Mouse (Mus musculus) liver, embryonic 14.5 days (tissue): ENCODE measurements around the gene Tns3. TPM values are rescaled to one million over a fixed set of nuclear protein-coding genes. Genes with fewer than 3 reads are reported as not detected.

Source experiments
- ATAC-seq: fragments of 200-750 bp; cut with Nextera tagmentation; 2 replicates; pipeline ENCODE4 v1.8.0; 2017; ENCODE audit warnings: moderate number of reproducible peaks, mild to moderate bottlenecking, moderate library complexity; ENCODE audit not compliant: insufficient read depth
- DNase-seq, 3 experiments: peaks; one replicate each; pipeline ENCODE4 v3.0.0-alpha.2; 2012 to 2013; ENCODE audit warnings: low read depth in 3 of 3, low spot score in 3 of 3
- H3K27ac ChIP-seq: fragments of 300-500 bp; sonication (generic); 2 replicates; pipeline ENCODE4 v1.5.1; 2014; ENCODE audit warnings: moderate library complexity, mild to moderate bottlenecking, control low read depth, inconsistent platforms
- H3K27me3 ChIP-seq: fragments of 300-500 bp; sonication (generic); 2 replicates; pipeline ENCODE4 v1.6.1; 2014; ENCODE audit warnings: mild to moderate bottlenecking, low read length, moderate library complexity; ENCODE audit not compliant: control insufficient read depth, insufficient read depth
- H3K36me3 ChIP-seq: fragments of 300-500 bp; sonication (generic); replicated peaks from 2 replicates; pipeline ENCODE4 v1.6.1; 2014; ENCODE audit warnings: low read depth; ENCODE audit not compliant: control insufficient read depth, insufficient read depth
- H3K4me1 ChIP-seq, 2 experiments: fragments of 200-500 bp in 1 of 2; fragments of 300-500 bp in 1 of 2; sonication (generic) in 1 of 2; replicated peaks; 2 replicates each; pipeline ENCODE4 v1.6.1; 2012 to 2014; ENCODE audit warnings: antibody characterized with exemption in 1 of 2, inconsistent platforms in 1 of 2, low read length in 1 of 2; ENCODE audit not compliant: control insufficient read depth in 2 of 2, insufficient read depth in 2 of 2
- H3K4me2 ChIP-seq: fragments of 300-500 bp; sonication (generic); 2 replicates; pipeline ENCODE4 v1.6.1; 2014; ENCODE audit warnings: low read depth, mild to moderate bottlenecking, control low read depth, moderate library complexity
- H3K4me3 ChIP-seq, 2 experiments: fragments of 200-500 bp in 1 of 2; fragments of 300-500 bp in 1 of 2; sonication (generic) in 1 of 2; 2 replicates each; pipeline ENCODE4 v1.5.1; 2012 to 2014; ENCODE audit warnings: low read depth in 2 of 2, low read length in 2 of 2, mild to moderate bottlenecking in 2 of 2, control low read depth in 1 of 2, inconsistent platforms in 1 of 2, moderate library complexity in 1 of 2; ENCODE audit not compliant: insufficient read depth in 1 of 2
- H3K9ac ChIP-seq: fragments of 300-500 bp; sonication (generic); replicated peaks from 2 replicates; pipeline ENCODE4 v1.6.1; 2014; ENCODE audit warnings: mild to moderate bottlenecking, control low read depth, moderate library complexity
- H3K9me3 ChIP-seq: fragments of 300-500 bp; sonication (generic); 2 replicates; pipeline ENCODE4 v1.6.1; 2016; ENCODE audit warnings: low read length, mixed read lengths; ENCODE audit not compliant: control insufficient read depth
- CTCF ChIP-seq: IDR thresholded peaks from 2 replicates; pipeline ENCODE4 v1.5.1; 2016; ENCODE audit warnings: antibody characterized with exemption, low read depth, control low read depth
- EP300 ChIP-seq: IDR thresholded peaks from 2 replicates; pipeline ENCODE4 v1.6.1; 2016; ENCODE audit warnings: antibody characterized with exemption, low read depth
- WGBS: fragments of 180-500 bp; shearing (Covaris S2); extraction: QIAGEN DNeasy Blood & Tissue Kit; methylation state at CpG from one replicate; pipeline ENCODE4 v1.1.7; 2014; ENCODE audit not compliant: insufficient replicate concordance; 5-methylcytosine and 5-hydroxymethylcytosine counted together
- polyA plus RNA-seq, 2 experiments: library from polyadenylated mRNA; depleted of rRNA in 1 of 2; stranded (reverse) in 1 of 2; unstranded in 1 of 2; fragments of >200 nt; fragmentation: Nextera tagmentation in 1 of 2; extraction: Ambion mirVana in 1 of 2; gene quantifications; 2 replicates each; pipeline versions ENCODE4 v1.2.1 to v1.2.3; 2012 to 2014

The Tns3 gene
- polyA plus RNA-seq, 2 experiments, result 2.0 to 3.0 TPM

DNA sequence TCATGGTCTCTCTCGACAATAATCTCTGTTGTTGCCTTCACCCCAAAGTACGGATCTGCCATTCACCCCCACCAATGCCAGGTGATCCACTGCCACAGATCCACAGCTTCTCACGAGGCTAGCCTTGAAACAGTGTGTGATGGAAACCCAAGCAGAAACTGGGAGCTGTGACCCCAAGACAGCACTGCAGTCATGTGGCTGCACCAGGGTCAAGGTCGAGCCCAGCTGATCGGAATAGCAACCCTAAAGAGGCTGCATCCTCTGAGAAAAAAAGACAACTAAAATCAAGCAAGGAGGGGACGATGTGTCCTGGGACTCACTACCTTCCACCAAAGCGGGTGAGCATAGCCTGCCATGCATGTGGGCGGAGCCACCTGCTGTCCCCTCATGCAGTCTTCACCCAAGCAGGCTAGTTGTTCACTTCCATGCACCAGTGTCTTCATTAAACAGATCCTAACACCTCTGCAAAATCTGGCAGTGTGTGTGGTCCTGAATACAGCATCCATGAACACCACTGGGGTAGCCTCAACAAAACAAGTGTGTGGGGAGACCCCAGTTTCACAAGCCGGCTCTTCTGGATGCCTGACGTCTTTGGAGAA is 12.1 kb downstream of the Tns3 start:
- TF ChIP-seq CTCF, result no peak
- no peak for TF ChIP-seq EP300

DNA sequence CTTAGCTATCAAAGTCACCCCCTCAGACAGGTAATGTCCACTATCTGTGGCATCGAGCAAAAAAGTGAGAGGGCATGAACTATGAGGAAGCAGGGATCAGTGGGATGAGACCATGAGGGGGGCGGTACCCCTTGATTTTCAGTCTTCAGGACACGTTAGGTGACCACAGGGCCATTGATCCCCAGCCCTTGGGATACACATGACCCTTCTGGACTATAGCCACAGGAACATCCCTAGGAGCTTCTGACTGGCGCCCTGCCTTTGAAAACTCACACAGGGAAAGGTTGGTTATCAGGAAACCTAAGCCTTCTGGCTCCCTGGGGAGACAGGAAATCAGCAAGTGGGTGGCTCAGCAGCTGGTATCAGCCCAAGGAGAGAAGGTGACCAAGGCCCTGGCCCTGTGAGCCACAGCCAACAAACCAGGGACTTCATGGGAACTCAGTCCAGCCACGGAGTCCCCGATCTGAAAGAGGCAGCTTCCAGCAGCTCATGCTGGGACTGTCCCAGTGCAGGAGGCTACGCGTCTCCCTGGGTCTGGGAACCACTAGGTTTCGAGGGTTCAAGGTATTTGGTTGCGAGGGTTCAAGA is 12.8 kb downstream of the Tns3 start:
- no peak overlapping the region for H3K9ac ChIP-seq
- DNase-seq (no peak), ATAC-seq (no peak)
- H3K27me3 ChIP-seq, result no peaks in the 10 kb centered on the region
- no peaks in the 10 kb centered on the region for H3K36me3 ChIP-seq
- peaks cover 0 to 5% of the 10 kb centered on the region in 2 experiments; a peak in 1 of 4 replicates for H3K4me1 ChIP-seq
- no peak overlapping the region for H3K4me2 ChIP-seq
- H3K4me3 ChIP-seq, result no peak overlapping the region
- H3K27ac ChIP-seq, result no peak overlapping the region
- TF ChIP-seq EP300 (no peak), CTCF (no peak)
- no peaks in the 10 kb centered on the region for H3K9me3 ChIP-seq
- WGBS, result 63% methylated on average over 10 of the region's 10 CpGs

More for the DNA sequence above, 12.1 kb downstream of the Tns3 start:
- H3K4me1 ChIP-seq, result peaks cover 0 to 7% of the 10 kb centered on the region in 2 experiments; a peak in 2 of 4 replicates
- WGBS, result 58% methylated on average over 10 of the region's 10 CpGs
- no peaks in the 10 kb centered on the region for H3K27me3 ChIP-seq
- H3K27ac ChIP-seq, result no peak overlapping the region
- no peak overlapping the region for H3K9ac ChIP-seq
- H3K4me2 ChIP-seq, result no peak overlapping the region
- DNase-seq (no peak), ATAC-seq (no peak)
- no peak overlapping the region for H3K4me3 ChIP-seq
- H3K36me3 ChIP-seq, result no peaks in the 10 kb centered on the region
- H3K9me3 ChIP-seq, result no peaks in the 10 kb centered on the region

DNA sequence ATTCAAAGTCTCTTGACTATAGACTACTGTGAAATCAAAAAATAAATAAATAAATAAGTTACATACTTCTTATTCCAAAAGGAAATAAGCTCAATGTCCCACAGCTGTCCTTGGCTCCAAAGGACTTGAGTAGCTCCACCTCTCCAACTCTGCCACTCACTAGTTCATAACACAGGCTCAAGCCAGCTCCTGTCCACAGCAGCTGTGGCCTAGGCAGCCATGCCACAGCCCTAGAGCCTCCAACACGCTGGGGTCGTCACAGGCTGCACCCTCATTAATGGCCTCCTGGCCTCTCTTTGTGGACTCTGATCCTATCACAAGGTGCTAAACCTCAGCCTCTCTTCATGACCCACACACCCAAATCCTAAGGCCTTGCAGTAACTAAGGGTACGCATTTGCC is 18.7 kb downstream of the Tns3 start:
- H3K9me3 ChIP-seq, result no peaks in the 10 kb centered on the region
- H3K9ac ChIP-seq, result no peak overlapping the region
- no peak overlapping the region for H3K4me3 ChIP-seq
- WGBS, result 67% methylated on average over 3 of the region's 3 CpGs
- TF ChIP-seq EP300 (no peak), CTCF (no peak)
- H3K4me1 ChIP-seq, result no peaks in the 10 kb centered on the region
- H3K27me3 ChIP-seq, result no peaks in the 10 kb centered on the region
- no peaks in the 10 kb centered on the region for H3K36me3 ChIP-seq
- ATAC-seq, result no peak
- no peak overlapping the region for H3K4me2 ChIP-seq
- no peak for DNase-seq
- H3K27ac ChIP-seq, result no peak overlapping the region

DNA sequence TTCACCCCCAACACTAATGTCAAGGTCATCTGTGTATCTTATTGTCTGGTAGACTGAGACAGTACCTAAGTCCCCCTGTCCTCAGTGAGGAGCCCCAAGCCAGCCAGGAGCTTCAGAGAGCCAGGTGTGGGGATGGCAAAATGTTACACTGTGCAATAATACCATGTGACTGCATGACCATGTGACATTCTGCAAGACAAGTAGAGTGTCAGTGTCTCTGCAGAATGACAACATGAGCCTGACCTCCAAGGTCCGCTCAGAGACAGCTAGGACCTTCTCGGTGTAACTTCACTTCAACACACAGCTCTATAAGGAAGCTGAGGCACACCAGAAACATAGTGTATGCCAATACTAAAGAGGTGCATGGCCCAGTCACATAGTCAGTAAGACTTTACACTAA is 20.1 kb downstream of the Tns3 start:
- DNase-seq (no peak), ATAC-seq (no peak)
- WGBS, result 53% methylated on average over 2 of the region's 2 CpGs
- no peaks in the 10 kb centered on the region for H3K9me3 ChIP-seq
- no peak overlapping the region for H3K4me3 ChIP-seq
- no peaks in the 10 kb centered on the region for H3K36me3 ChIP-seq
- H3K27ac ChIP-seq, result no peak overlapping the region
- no peak overlapping the region for H3K9ac ChIP-seq
- H3K27me3 ChIP-seq, result no peaks in the 10 kb centered on the region
- peaks cover 0 to 4% of the 10 kb centered on the region in 2 experiments; a peak in 1 of 4 replicates for H3K4me1 ChIP-seq
- no peak overlapping the region for H3K4me2 ChIP-seq
- TF ChIP-seq EP300, result no peak
- TF ChIP-seq CTCF, result no peak

DNA sequence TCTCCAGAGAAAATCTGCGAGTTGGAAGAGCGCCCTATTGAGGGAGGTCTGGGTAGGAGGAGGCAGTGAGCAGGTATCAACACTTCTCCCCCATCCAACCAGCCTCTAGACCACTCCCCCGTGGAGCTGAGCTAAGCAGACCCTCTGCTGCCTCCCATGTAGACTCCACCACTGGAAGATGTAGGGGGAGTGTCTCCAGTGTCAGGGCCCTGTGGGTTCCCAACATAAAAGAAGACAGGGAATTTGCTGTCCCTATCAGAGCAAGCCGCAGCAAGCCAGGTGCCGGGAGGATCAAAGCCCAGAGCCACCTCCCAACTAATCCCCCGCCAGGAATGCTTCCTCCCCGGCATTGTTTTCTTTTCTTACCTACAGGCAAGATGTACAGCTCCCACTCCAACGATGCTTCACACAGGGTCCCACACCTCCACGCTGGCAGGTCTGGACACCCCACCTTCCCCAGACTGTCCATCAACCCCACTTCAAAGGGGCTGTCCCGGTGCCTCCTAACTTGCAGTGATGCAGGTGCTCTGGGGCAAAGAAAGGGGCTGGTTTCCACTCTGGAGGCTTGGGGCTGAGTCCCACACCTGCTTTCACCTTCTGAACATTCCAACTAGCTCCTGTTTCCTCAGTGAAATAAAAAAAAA is 22.6 kb downstream of the Tns3 start:
- WGBS, result 44% methylated on average over 10 of the region's 10 CpGs
- no peaks in the 10 kb centered on the region for H3K27me3 ChIP-seq
- no peak overlapping the region for H3K4me2 ChIP-seq
- no peak overlapping the region for H3K4me3 ChIP-seq
- no peaks in the 10 kb centered on the region for H3K9me3 ChIP-seq
- H3K36me3 ChIP-seq, result no peaks in the 10 kb centered on the region
- ATAC-seq, result no peak
- no peak for DNase-seq
- no peak overlapping the region for H3K9ac ChIP-seq
- no peak overlapping the region for H3K27ac ChIP-seq
- no peak for TF ChIP-seq CTCF
- no peak for TF ChIP-seq EP300
- H3K4me1 ChIP-seq, result peaks cover 8 to 26% of the 10 kb centered on the region in 2 experiments
